Mouse (Mus musculus) brain, embryonic 14.5 days (tissue): ENCODE measurements around the gene Pmvk.

Experiments used
- CTCF ChIP-seq: fragments of 200-500 bp; IDR thresholded peaks from 2 replicates; pipeline ENCODE4 v1.5.1; 2012; ENCODE audit warnings: inconsistent platforms, mild to moderate bottlenecking, moderate library complexity, borderline replicate concordance; ENCODE audit not compliant: insufficient read depth, insufficient read length; ENCODE audit errors: extremely low read depth
- POLR2A ChIP-seq: fragments of 200-500 bp; IDR thresholded peaks from 2 replicates; pipeline ENCODE4 v1.6.1; 2012; ENCODE audit warnings: mild to moderate bottlenecking, inconsistent platforms, borderline replicate concordance; ENCODE audit not compliant: poor library complexity, insufficient read depth, insufficient read length, severe bottlenecking; ENCODE audit errors: extremely low read depth

DNA sequence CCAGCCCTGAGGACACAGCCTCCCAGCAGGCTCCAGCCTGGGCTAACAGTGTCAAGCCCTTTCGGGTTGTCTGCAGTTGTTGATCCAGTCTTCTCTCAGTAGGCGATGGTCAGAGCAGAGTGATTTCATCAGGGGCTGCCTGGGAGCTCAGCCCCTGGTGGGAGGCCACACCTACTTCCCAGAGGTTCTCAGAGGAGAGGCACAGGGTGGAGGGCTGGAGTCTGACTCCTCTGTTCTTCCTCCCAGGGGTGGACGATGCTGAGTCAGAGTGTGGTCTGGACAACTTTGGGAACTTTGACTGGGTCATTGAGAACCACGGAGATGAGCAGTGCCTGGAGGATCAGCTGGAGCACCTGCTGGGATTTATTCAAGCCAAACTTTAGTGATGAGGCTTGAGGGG, 13.9 kb downstream of the Pmvk start:
- TF ChIP-seq CTCF = no peak
- TF ChIP-seq POLR2A = no peak
